Mouse (Mus musculus) lung, embryonic 14.5 days (tissue): ENCODE results near the gene Dgkd. TPM values are rescaled to one million over a fixed set of nuclear protein-coding genes. Genes with fewer than 3 reads are reported as not detected.

ENCODE experiments used
- ATAC-seq: fragments of 200-750 bp; cut with Nextera tagmentation; 2 replicates; pipeline ENCODE4 v1.8.0; 2017; ENCODE audit warnings: mild to moderate bottlenecking, moderate TSS enrichment, moderate library complexity; ENCODE audit not compliant: insufficient read depth
- DNase-seq: peaks from one replicate; pipeline ENCODE4 v3.0.0-alpha.2; 2015
- H3K27ac ChIP-seq: fragments of 300-500 bp; sonication (generic); 2 replicates; pipeline ENCODE4 v1.5.1; 2014; ENCODE audit warnings: low read depth, mild to moderate bottlenecking, moderate library complexity
- H3K27me3 ChIP-seq: fragments of 300-500 bp; sonication (generic); 2 replicates; pipeline ENCODE4 v1.6.1; 2014; ENCODE audit warnings: low read length, control low read depth; ENCODE audit not compliant: insufficient read depth
- H3K36me3 ChIP-seq: fragments of 300-500 bp; sonication (generic); 2 replicates; pipeline ENCODE4 v1.6.1; 2014; ENCODE audit warnings: control low read depth; ENCODE audit not compliant: insufficient read depth
- H3K4me1 ChIP-seq: fragments of 300-500 bp; sonication (generic); 2 replicates; pipeline ENCODE4 v1.6.1; 2014; ENCODE audit warnings: antibody characterized with exemption, control low read depth; ENCODE audit not compliant: insufficient read depth
- H3K4me2 ChIP-seq: fragments of 300-500 bp; sonication (generic); 2 replicates; pipeline ENCODE4 v1.6.1; 2014; ENCODE audit warnings: mild to moderate bottlenecking
- H3K4me3 ChIP-seq: fragments of 300-500 bp; sonication (generic); 2 replicates; pipeline ENCODE4 v1.5.1; 2014; ENCODE audit warnings: low read depth, low read length
- H3K9ac ChIP-seq: fragments of 300-500 bp; sonication (generic); 2 replicates; pipeline ENCODE4 v1.6.1; 2014
- H3K9me3 ChIP-seq: fragments of 300-500 bp; sonication (generic); 2 replicates; pipeline ENCODE4 v1.6.1; 2016; ENCODE audit warnings: low read depth, low read length, control low read depth
- CTCF ChIP-seq: IDR thresholded peaks from 2 replicates; pipeline ENCODE4 v1.5.1; 2016; ENCODE audit warnings: antibody characterized with exemption, low read depth
- WGBS: fragments of 180-500 bp; shearing (Covaris S2); extraction: QIAGEN DNeasy Blood & Tissue Kit; methylation state at CpG from one replicate; pipeline ENCODE4 v1.1.7; 2014; 5-methylcytosine and 5-hydroxymethylcytosine counted together
- polyA plus RNA-seq: library from polyadenylated mRNA; unstranded; fragments of >200 nt; fragmentation: Nextera tagmentation; extraction: Ambion mirVana; gene quantifications from 2 replicates; pipeline ENCODE4 v1.2.1, GENCODE M21; 2014

The Dgkd gene
- polyA plus RNA-seq, 1 experiment from 2014 or later: 36.1 TPM

DNA sequence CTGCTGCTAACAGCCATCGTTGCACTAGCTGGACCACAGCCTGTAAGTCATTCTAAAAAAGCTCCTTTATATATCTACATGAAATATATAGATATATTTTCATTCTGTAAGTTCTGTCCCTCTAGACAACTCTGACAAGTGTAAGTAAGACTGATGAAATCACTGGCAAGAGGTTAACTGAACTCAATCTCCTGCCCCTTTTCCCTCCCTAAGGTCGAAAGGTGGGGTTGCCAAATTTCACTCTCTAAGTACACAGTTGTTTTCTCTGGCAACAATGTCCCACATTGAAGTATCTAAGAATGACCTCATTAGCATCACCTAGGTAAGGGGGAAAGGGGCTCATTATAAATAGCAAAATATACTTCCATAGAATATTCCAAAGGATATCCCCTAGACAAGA lies 139.6 kb downstream of the Dgkd start:
- Histone ChIP-seq H3K9ac (no peak overlapping the region), H3K27me3 (no peaks in the 10 kb centered on the region), H3K27ac (no peak overlapping the region), H3K4me1 (no peaks in the 10 kb centered on the region), H3K9me3 (no peaks in the 10 kb centered on the region), H3K36me3 (peaks cover 84% of the 10 kb centered on the region), H3K4me3 (no peak overlapping the region), H3K4me2 (no peak overlapping the region)
- no peak for TF ChIP-seq CTCF
- ATAC-seq (no peak), DNase-seq (no peak)
- WGBS: 88% methylated on average over 2 of the region's 2 CpGs

Other genes starting within 250 kb of the Dgkd start
- gene Inpp5d, start 233.0 kb upstream of the Dgkd start, polyA plus RNA-seq: 9.3 and 11.2 TPM in 2 replicates
- 27.0 and 31.5 TPM in 2 replicates for gene Atg16l1, start 97.4 kb upstream of the Dgkd start, polyA plus RNA-seq
- 1.9 and 2.0 TPM in 2 replicates for gene Sag, start 49.6 kb upstream of the Dgkd start, polyA plus RNA-seq
- gene Usp40, start 155.3 kb downstream of the Dgkd start, polyA plus RNA-seq: 35.6 and 36.7 TPM in 2 replicates
- gene Ugt1a10, start 202.1 kb downstream of the Dgkd start, polyA plus RNA-seq: not detected in 2 replicates
- gene Ugt1a9, start 217.5 kb downstream of the Dgkd start, polyA plus RNA-seq: not detected in 2 replicates
- gene Ugt1a8, start 234.5 kb downstream of the Dgkd start, polyA plus RNA-seq: not detected in 2 replicates
- 1.5 and 1.7 TPM in 2 replicates for gene Ugt1a7c, start 241.8 kb downstream of the Dgkd start, polyA plus RNA-seq
- 0.38 TPM in 1 of 2 replicates, not detected in the other for gene Ugt1a6b, start 250.0 kb downstream of the Dgkd start, polyA plus RNA-seq